Mouse (Mus musculus): Measurements from ENCODE around the gene Ccdc73. TPM values are rescaled to one million over a fixed set of nuclear protein-coding genes. Genes with fewer than 3 reads are reported as not detected.
"Not testable (repeated sequence)": the region's sequence is repeated elsewhere in the genome, so short reads cannot be mapped to it uniquely, and the experiment has no call there.

Gene Ccdc73
- polyA plus RNA-seq, 1 experiment from 2014 or later, result 7.7 TPM

DNA sequence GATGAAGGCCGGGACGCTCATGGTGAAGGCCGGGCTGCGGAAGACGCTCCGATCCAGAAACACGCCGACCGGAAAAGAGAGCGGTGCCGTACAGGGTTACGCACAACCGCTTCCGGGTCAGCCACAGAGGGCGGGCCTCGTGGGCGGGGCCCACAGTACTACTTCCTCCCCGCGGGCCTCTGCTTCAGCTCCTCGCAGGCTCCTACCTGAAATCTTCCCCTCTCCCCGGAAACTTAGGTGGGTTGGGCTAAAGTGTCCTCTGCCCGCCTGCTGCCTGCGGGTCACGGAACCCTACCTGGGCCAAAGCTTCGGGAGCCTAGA lies 149.3 kb downstream of the Ccdc73 start, which contains the start of gene Eif3m:
TSS of gene Eif3m (minus strand) at position 114 of the 321 bp plus-strand sequence.
- peak within 1 kb of the TSS; percentile 61 for H3K4me2 ChIP-seq
- WGBS, result under 1% methylated on average over 25 of the region's 25 CpGs
- no peaks in the 10 kb centered on the region for H3K9me3 ChIP-seq (replicated peaks)
- ATAC-seq (replicated peaks; ENCODE audit: low FRiP score), result peak; percentile 98
- peak within 1 kb of the TSS; percentile 85 for H3K27ac ChIP-seq
- peaks cover 21% of the 10 kb centered on the region for H3K36me3 ChIP-seq
- peak within 1 kb of the TSS; percentile 93 for H3K4me3 ChIP-seq (replicated peaks)
- H3K9ac ChIP-seq, result peak within 1 kb of the TSS; percentile 92
- H3K4me1 ChIP-seq, result peaks cover 31% of the 10 kb centered on the region
- H3K27me3 ChIP-seq, result no peaks in the 10 kb centered on the region

DNA sequence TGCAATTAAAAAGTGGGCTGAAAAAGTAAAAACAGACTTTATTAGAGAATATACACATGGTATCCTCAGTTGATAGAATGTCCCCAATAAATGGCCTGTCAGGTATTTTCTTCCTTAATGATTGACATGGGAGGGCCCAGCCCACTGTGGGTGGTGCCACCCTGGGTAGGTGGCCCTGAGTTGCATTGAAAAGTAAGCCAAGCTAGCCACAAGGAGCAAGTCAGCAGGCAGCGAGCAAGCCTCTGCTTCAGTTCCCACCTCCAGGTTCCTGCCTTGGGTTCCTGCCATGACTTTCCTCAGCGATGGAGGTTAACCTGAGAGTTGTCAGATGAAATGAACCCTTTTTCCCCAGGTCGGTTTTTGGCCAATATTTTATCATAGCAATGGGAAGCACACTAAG lies 150.2 kb downstream of the Ccdc73 start:
- no peaks in the 10 kb centered on the region for H3K27me3 ChIP-seq
- 88% methylated on average over 3 of the region's 3 CpGs for WGBS
- H3K4me2 ChIP-seq, result peak overlapping the region; percentile 61; the same call in 1 of the 2 replicates
- peaks cover 12% of the 10 kb centered on the region for H3K36me3 ChIP-seq
- H3K4me1 ChIP-seq, result peaks cover 38% of the 10 kb centered on the region
- no peak overlapping the region for H3K27ac ChIP-seq
- no peak overlapping the region for H3K9ac ChIP-seq
- no peak overlapping the region for H3K4me3 ChIP-seq (replicated peaks)
- ATAC-seq (replicated peaks; ENCODE audit: low FRiP score), result no peak
- no peaks in the 10 kb centered on the region for H3K9me3 ChIP-seq (replicated peaks)

DNA sequence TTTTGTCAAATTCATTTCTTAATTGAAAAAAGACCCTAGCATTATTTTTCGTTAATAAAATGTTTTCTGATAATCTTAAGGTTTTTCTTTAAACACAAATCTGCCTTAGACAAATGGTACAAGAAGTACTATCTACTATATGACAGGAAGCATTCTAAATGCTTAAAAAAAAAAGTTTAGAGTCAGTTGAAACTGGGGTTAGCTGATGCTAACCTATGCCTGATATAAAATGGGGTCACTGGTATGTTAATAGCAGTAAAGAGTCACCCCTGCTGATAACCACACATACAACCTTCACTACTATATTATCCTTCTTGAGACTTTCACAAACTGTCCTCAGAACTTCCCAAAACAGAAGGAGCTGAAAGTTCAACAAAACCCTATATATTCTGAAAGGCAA lies 151.9 kb downstream of the Ccdc73 start:
- H3K4me3 ChIP-seq (replicated peaks), result no peak overlapping the region
- no peaks in the 10 kb centered on the region for H3K27me3 ChIP-seq
- H3K4me1 ChIP-seq, result peaks cover 53% of the 10 kb centered on the region
- no peak overlapping the region for H3K4me2 ChIP-seq
- no peak for ATAC-seq (replicated peaks; ENCODE audit: low FRiP score)
- 92% methylated on average over 1 of the region's 1 CpGs for WGBS
- H3K27ac ChIP-seq, result no peak overlapping the region
- H3K9me3 ChIP-seq (replicated peaks), result no peaks in the 10 kb centered on the region
- no peak overlapping the region for H3K9ac ChIP-seq
- H3K36me3 ChIP-seq, result no peaks in the 10 kb centered on the region

DNA sequence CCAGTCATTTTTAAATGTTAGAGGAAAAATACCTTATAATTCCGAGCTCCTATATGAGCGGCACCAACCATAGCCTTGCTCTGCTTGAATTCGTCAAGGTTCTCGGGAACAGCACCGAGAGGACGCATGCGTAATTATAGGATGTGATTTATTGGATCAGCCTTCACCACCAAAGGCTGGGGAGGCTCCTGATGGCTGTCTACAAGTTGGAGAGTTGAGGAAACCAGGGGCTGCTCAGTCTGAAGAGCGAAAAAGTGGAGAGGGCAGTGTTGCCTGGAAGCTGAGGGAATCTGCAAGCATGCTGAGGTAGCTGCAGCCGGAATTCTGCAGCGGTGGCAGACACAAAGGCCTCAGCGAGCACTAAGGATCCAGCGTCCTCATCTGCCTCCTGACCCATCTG lies 153.7 kb downstream of the Ccdc73 start:
- whole genome bisulfite sequencing, result 36% methylated on average over 12 of the region's 12 CpGs
- peaks cover 48% of the 10 kb centered on the region for H3K4me1 ChIP-seq
- no peaks in the 10 kb centered on the region for H3K9me3 ChIP-seq (replicated peaks)
- no peak for ATAC-seq (replicated peaks; ENCODE audit: low FRiP score)
- no peaks in the 10 kb centered on the region for H3K27me3 ChIP-seq
- H3K36me3 ChIP-seq, result no peaks in the 10 kb centered on the region
- peak overlapping the region; percentile 19; the same call in 1 of the 2 replicates for H3K9ac ChIP-seq
- H3K4me2 ChIP-seq, result 0 out of 2 replicates have a peak overlapping the region, but pooled peaks have one; percentile 26
- no peak overlapping the region for H3K4me3 ChIP-seq (replicated peaks)
- peak overlapping the region; percentile 63 for H3K27ac ChIP-seq

DNA sequence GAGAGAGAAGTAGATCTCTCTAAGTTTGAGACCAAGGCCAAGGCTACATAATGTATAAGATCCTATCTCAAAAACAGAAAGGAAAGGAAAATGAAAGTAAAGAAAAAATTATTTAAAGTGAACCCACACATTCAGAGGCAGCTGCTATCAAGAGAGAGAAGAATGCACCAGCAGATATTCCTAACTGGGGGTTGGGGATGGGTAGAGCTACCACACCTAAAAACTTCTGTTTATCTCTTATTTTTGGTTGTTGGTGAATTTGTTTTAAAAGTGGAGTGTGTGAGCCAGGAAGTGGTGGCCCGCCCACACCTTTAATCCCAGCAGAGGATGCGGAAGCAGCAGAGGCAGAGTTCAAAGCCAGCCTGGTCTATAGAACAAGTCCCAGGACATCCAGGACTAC lies 154.2 kb downstream of the Ccdc73 start:
- Histone ChIP-seq H3K9me3 (replicated peaks) (no peaks in the 10 kb centered on the region), H3K9ac (no peak overlapping the region), H3K4me3 (replicated peaks) (no peak overlapping the region), H3K4me2 (no peak overlapping the region), H3K4me1 (peaks cover 52% of the 10 kb centered on the region), H3K27ac (peak overlapping the region; percentile 70), H3K27me3 (no peaks in the 10 kb centered on the region), H3K36me3 (no peaks in the 10 kb centered on the region)
- ATAC-seq (replicated peaks; ENCODE audit: low FRiP score), result no peak
- WGBS, result 86% methylated on average over 2 of the region's 2 CpGs

DNA sequence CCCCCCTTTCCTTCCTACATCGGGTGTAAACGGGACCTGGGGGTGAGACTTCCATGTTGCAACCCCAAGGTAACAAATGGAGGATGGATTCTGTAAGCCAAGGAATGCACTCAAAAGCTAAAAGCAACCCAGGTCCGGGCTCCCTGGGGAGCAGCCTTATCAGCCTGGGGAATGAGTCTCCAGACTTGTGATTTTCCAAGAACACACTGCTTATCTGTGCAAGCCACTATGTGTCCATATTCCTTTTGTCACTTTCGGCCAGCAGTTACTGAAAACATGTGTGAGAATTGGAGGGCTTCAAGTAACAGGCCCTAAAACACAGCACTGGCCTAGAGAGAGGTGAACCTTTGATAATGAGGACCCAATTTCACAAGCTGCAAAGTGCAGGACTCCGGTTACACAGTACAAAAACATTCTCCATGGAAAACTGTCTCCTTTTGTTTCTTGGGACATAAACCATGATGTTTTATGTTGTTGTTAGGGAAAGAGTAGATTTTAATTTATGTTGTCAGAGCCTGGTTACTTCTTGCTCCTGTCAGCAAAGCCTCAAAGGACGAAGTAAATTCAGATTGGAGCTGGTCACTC lies 155.5 kb downstream of the Ccdc73 start:
- no peaks in the 10 kb centered on the region for H3K9me3 ChIP-seq (replicated peaks)
- no peak overlapping the region for H3K4me3 ChIP-seq (replicated peaks)
- H3K9ac ChIP-seq, result no peak overlapping the region
- no peak overlapping the region for H3K4me2 ChIP-seq
- H3K27ac ChIP-seq, result peak overlapping the region; percentile 82
- H3K4me1 ChIP-seq, result peaks cover 55% of the 10 kb centered on the region
- no peaks in the 10 kb centered on the region for H3K36me3 ChIP-seq
- WGBS, result 19% methylated on average over 6 of the region's 6 CpGs
- peak; percentile 55 for ATAC-seq (replicated peaks; ENCODE audit: low FRiP score)
- H3K27me3 ChIP-seq, result no peaks in the 10 kb centered on the region

DNA sequence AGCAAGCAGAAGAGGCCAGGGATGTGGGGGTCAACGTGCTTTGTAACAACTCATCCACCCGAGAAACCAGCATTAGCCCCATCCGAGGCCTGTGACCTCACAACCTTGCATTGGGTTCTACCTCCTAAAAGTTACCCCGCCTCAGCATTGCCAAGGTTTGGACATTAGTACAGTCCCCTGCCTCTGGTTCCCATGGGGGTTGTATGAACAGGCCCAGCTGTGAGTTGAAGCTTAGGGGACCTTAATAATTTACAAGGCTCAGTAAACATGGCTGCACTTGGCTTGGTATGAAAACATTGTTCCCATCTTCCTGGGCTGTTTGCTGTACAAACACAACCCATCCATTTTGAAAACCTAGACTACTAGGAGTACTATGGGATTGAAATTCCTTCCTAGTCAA lies 156.2 kb downstream of the Ccdc73 start:
- Histone ChIP-seq H3K9me3 (replicated peaks) (no peaks in the 10 kb centered on the region), H3K27ac (peak overlapping the region; percentile 82), H3K27me3 (no peaks in the 10 kb centered on the region), H3K4me2 (no peak overlapping the region), H3K4me1 (peaks cover 55% of the 10 kb centered on the region), H3K9ac (no peak overlapping the region), H3K36me3 (no peaks in the 10 kb centered on the region), H3K4me3 (replicated peaks) (no peak overlapping the region)
- peak; percentile 77 for ATAC-seq (replicated peaks; ENCODE audit: low FRiP score)
- WGBS, result 21% methylated on average over 4 of the region's 4 CpGs

DNA sequence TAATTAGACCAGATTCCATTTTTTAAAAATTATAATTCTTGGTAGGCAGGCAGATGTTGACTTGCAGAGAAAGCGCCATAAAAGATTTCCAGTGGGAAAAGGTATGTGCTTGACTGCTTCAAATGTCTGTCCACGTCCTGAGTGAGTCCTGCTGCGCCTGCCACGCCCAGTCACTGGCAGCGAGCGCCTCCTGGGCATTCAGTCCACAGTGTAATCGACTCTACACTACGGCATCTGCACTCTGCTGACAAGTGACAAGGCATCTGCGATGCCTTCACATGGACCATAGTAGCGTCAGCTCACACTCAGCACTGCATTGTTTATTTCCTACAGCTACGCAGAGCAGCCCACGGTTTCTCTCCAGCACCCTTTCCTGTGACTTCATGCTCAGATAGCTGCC lies 158.0 kb downstream of the Ccdc73 start:
- H3K27ac ChIP-seq; H3K27me3 ChIP-seq; ATAC-seq (replicated peaks; ENCODE audit: low FRiP score); H3K9ac ChIP-seq; H3K4me3 ChIP-seq (replicated peaks); H3K9me3 ChIP-seq (replicated peaks); H3K4me2 ChIP-seq; H3K36me3 ChIP-seq: not testable (repeated sequence)
- 74% methylated on average over 12 of the region's 12 CpGs for WGBS
- peaks cover 55% of the 10 kb centered on the region for H3K4me1 ChIP-seq

DNA sequence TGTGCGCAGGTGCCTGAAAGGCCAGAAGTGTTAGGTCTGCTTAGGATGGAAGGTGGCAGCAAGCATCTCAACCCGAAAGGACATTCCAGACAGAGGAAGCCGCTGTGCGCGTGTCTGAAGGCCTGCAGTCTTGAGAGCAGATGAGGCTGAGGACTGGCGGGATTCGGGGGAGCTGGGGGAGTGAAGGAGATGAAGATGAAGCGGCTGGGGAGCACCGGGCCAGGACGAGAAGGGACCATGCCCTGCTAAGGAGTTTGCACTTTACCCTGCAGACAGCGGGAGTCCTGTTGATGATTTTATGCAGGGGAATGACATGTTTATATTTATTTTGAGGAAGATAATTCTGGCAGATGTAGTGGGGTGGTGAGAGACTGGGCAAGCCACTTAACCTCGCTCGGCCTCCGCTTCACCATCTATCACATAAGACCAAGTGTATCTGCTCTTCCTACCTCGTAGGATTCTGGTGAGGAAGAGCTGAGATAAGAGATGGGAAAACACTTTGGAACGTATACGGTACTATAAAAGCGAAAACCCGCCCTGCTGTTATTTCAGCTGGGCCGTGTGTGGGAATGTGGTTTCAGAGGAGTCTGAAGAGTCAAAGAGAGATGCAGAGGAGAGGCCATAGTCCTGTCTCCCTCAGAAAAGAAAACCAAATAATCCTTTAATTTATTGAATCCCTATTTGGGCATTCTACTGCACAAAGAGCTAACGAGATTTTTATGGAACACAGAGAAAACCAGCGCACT lies 159.5 kb downstream of the Ccdc73 start:
- H3K36me3 ChIP-seq, result no peaks in the 10 kb centered on the region
- H3K4me2 ChIP-seq, result peak overlapping the region; percentile 17; the same call in 1 of the 2 replicates
- peaks cover 43% of the 10 kb centered on the region for H3K4me1 ChIP-seq
- H3K4me3 ChIP-seq (replicated peaks), result no peak overlapping the region
- 0 out of 2 replicates have a peak, but pooled peaks cover 4% of the 10 kb centered on the region for H3K27me3 ChIP-seq
- peak overlapping the region; percentile 79 for H3K27ac ChIP-seq
- peak; percentile 47 for ATAC-seq (replicated peaks; ENCODE audit: low FRiP score)
- no peak overlapping the region for H3K9ac ChIP-seq
- H3K9me3 ChIP-seq (replicated peaks), result no peaks in the 10 kb centered on the region
- WGBS, result 30% methylated on average over 22 of the region's 22 CpGs

DNA sequence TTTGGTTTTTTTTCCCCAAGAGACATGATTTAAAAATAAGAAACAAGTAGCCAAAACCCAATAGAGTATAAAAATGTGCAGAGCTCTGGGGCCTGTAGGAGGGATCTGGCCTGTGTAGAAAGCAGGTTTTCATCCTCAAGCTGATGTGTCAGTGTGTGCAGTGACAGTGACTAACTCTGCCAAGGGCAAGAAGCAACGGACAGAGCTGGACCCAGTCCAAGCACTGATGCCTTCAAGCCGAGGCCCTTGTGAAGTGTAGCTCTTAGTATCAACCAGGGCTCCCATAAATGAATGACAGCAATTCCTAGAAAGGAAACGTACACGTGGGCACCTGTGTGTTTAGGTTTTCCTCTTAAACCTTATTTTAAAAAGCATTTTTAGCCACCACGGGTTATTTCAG lies 161.2 kb downstream of the Ccdc73 start:
- H3K36me3 ChIP-seq, result no peaks in the 10 kb centered on the region
- WGBS, result 58% methylated on average over 5 of the region's 5 CpGs
- 0 out of 2 replicates have a peak, but pooled peaks cover 4% of the 10 kb centered on the region for H3K27me3 ChIP-seq
- no peak overlapping the region for H3K9ac ChIP-seq
- peaks cover 29% of the 10 kb centered on the region for H3K4me1 ChIP-seq
- ATAC-seq (replicated peaks; ENCODE audit: low FRiP score), result no peak
- no peak overlapping the region for H3K4me2 ChIP-seq
- no peak overlapping the region for H3K27ac ChIP-seq
- H3K9me3 ChIP-seq (replicated peaks), result no peaks in the 10 kb centered on the region
- no peak overlapping the region for H3K4me3 ChIP-seq (replicated peaks)

DNA sequence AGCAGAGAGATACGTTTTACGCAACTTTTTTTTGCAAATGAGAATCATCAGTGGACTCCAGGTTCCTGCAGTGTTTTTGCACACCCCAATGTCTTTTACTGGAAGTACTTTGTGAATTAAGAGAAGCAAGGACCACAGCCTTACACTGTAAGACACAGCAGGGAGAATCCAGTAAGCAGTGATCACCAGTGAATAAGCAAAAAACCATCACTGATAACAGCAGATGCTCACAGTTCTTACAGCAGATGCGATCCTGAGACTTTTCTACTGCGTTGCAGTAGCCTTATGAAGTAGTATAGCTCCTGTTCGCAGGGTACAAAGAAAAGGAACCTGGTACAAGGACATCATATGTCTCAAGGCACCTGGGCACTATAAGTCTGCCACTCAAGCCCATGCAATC lies 162.9 kb downstream of the Ccdc73 start:
- Histone ChIP-seq H3K9me3 (replicated peaks) (no peaks in the 10 kb centered on the region), H3K4me3 (replicated peaks) (no peak overlapping the region), H3K9ac (no peak overlapping the region), H3K4me1 (peaks cover 30% of the 10 kb centered on the region), H3K27ac (no peak overlapping the region), H3K4me2 (no peak overlapping the region), H3K27me3 (0 out of 2 replicates have a peak, but pooled peaks cover 4% of the 10 kb centered on the region), H3K36me3 (no peaks in the 10 kb centered on the region)
- ATAC-seq (replicated peaks; ENCODE audit: low FRiP score), result no peak
- WGBS, result 91% methylated on average over 5 of the region's 5 CpGs

DNA sequence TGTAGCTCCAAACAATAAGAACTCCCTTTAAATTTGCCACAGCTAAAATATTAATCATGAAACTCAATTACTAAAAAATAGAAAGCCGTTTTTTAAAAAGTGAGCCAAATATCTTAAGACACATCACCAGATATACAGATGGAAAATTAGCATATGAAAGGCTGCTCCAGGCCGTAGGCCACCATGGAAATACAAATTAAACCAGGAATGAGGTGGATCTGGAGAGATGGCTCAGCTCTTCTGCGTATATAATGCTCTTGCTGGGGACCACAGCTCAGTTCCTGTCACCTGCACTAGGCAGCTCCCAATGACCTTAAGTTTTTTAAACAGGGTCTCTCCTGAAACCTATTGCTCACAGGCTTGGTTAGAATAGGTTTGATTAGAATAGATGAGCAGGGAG lies 166.5 kb downstream of the Ccdc73 start:
- no peaks in the 10 kb centered on the region for H3K36me3 ChIP-seq
- peaks cover 31% of the 10 kb centered on the region for H3K4me1 ChIP-seq
- H3K4me2 ChIP-seq, result no peak overlapping the region
- H3K9ac ChIP-seq, result no peak overlapping the region
- H3K27ac ChIP-seq, result 0 out of 2 replicates have a peak overlapping the region, but pooled peaks have one; percentile 91
- 0 out of 2 replicates have a peak, but pooled peaks cover 4% of the 10 kb centered on the region for H3K27me3 ChIP-seq
- no peak for ATAC-seq (replicated peaks; ENCODE audit: low FRiP score)
- no peak overlapping the region for H3K4me3 ChIP-seq (replicated peaks)
- 94% methylated on average over 3 of the region's 3 CpGs for WGBS
- H3K9me3 ChIP-seq (replicated peaks), result no peaks in the 10 kb centered on the region
